Mouse (Mus musculus): ENCODE data around the gene Scube1.

The Scube1 gene

GRCm38 (mm10) chr15:83709889-83710774, 14.7 kb downstream of the Scube1 start:
- DNase-seq, result no peak

- no peak for DNase-seq
These were observed 18.2 kb downstream of the Scube1 start for GRCm38 (mm10) chr15:83706528-83707199.

GRCm38 (mm10) chr15:83700593-83700923, 24.3 kb downstream of the Scube1 start:
- no peak for DNase-seq

- no peak for DNase-seq
These were observed 24.8 kb downstream of the Scube1 start for GRCm38 (mm10) chr15:83699834-83700592.

- no peak for DNase-seq
These were observed 25.5 kb downstream of the Scube1 start for GRCm38 (mm10) chr15:83699132-83699833.

- DNase-seq, result no peak
These were observed 28.0 kb downstream of the Scube1 start for GRCm38 (mm10) chr15:83696681-83697381.

- no peak for DNase-seq
These were observed 29.7 kb downstream of the Scube1 start for GRCm38 (mm10) chr15:83695159-83695558.

- no peak for DNase-seq
These were observed 32.9 kb downstream of the Scube1 start for GRCm38 (mm10) chr15:83691901-83692361.

- DNase-seq, result no peak
These were observed 34.9 kb downstream of the Scube1 start for GRCm38 (mm10) chr15:83689946-83690345.

GRCm38 (mm10) chr15:83686601-83687000, 38.2 kb downstream of the Scube1 start:
- no peak for DNase-seq

- no peak for DNase-seq
These were observed 38.9 kb downstream of the Scube1 start for GRCm38 (mm10) chr15:83685950-83686349.

GRCm38 (mm10) chr15:83683051-83683561, 41.7 kb downstream of the Scube1 start:
- no peak for DNase-seq

GRCm38 (mm10) chr15:83680300-83680699, 44.5 kb downstream of the Scube1 start:
- DNase-seq, result no peak

- no peak for DNase-seq
These were observed 45.1 kb downstream of the Scube1 start for GRCm38 (mm10) chr15:83679729-83680128.

- DNase-seq, result no peak
These were observed 46.2 kb downstream of the Scube1 start for GRCm38 (mm10) chr15:83678606-83679005.

- DNase-seq, result no peak
These were observed 46.7 kb downstream of the Scube1 start for GRCm38 (mm10) chr15:83678089-83678488.

GRCm38 (mm10) chr15:83677098-83677497, 47.7 kb downstream of the Scube1 start:
- no peak for DNase-seq

- DNase-seq, result no peak
These were observed 48.5 kb downstream of the Scube1 start for GRCm38 (mm10) chr15:83676286-83676685.

- DNase-seq, result no peak
These were observed 51.2 kb downstream of the Scube1 start for GRCm38 (mm10) chr15:83673621-83674020.

GRCm38 (mm10) chr15:83667501-83667900, 57.3 kb downstream of the Scube1 start:
- DNase-seq, result no peak

- DNase-seq, result no peak
These were observed 58.4 kb downstream of the Scube1 start for GRCm38 (mm10) chr15:83666418-83666817.

GRCm38 (mm10) chr15:83665993-83666392, 58.8 kb downstream of the Scube1 start:
- no peak for DNase-seq
